Mouse (Mus musculus) liver, postnatal 0 days (tissue): ENCODE results near the gene Acadm. TPM values are rescaled to one million over a fixed set of nuclear protein-coding genes. Genes with fewer than 3 reads are reported as not detected.
A peak's percentile ranks its signal among the peaks of the same experiment; 100 is the strongest.

Source experiments
- ATAC-seq: fragments of 200-750 bp; cut with Nextera tagmentation; 2 replicates; pipeline ENCODE4 v1.8.0; 2017; ENCODE audit warnings: mild to moderate bottlenecking, moderate library complexity
- DNase-seq: peaks from one replicate; pipeline ENCODE4 v3.0.0-alpha.2; 2016
- H3K27ac ChIP-seq: fragments of 300-500 bp; sonication (generic); 2 replicates; pipeline ENCODE4 v1.5.1; 2014; ENCODE audit warnings: antibody characterized with exemption, moderate library complexity, mild to moderate bottlenecking, low read depth
- H3K27me3 ChIP-seq: fragments of 300-500 bp; sonication (generic); 2 replicates; pipeline ENCODE4 v1.6.1; 2014; ENCODE audit warnings: low read length, control low read depth, mixed read lengths; ENCODE audit not compliant: insufficient read depth
- H3K36me3 ChIP-seq: fragments of 300-500 bp; sonication (generic); replicated peaks from 2 replicates; pipeline ENCODE4 v1.6.1; 2014; ENCODE audit warnings: mild to moderate bottlenecking, control low read depth, low read length, moderate library complexity, mixed read lengths; ENCODE audit not compliant: insufficient read depth
- H3K4me1 ChIP-seq: fragments of 300-500 bp; sonication (generic); 2 replicates; pipeline ENCODE4 v1.6.1; 2014; ENCODE audit warnings: antibody characterized with exemption, mild to moderate bottlenecking, control low read depth; ENCODE audit not compliant: insufficient read depth
- H3K4me2 ChIP-seq: fragments of 300-500 bp; sonication (generic); 2 replicates; pipeline ENCODE4 v1.6.1; 2014; ENCODE audit warnings: low read depth, mild to moderate bottlenecking, low read length, moderate library complexity, mixed read lengths
- H3K4me3 ChIP-seq: fragments of 300-500 bp; sonication (generic); 2 replicates; pipeline ENCODE4 v1.5.1; 2014; ENCODE audit warnings: low read depth, low read length
- H3K9ac ChIP-seq: fragments of 300-500 bp; sonication (generic); replicated peaks from 2 replicates; pipeline ENCODE4 v1.6.1; 2014; ENCODE audit warnings: mild to moderate bottlenecking, moderate library complexity
- H3K9me3 ChIP-seq: fragments of 300-500 bp; sonication (generic); 2 replicates; pipeline ENCODE4 v1.6.1; 2016; ENCODE audit warnings: mild to moderate bottlenecking, control low read depth, low read length, mixed read lengths
- CTCF ChIP-seq: sonication (generic); IDR thresholded peaks from 2 replicates; pipeline ENCODE4 v1.5.1; 2016; ENCODE audit warnings: antibody characterized with exemption, low read depth
- EP300 ChIP-seq: IDR thresholded peaks from 2 replicates; pipeline ENCODE4 v1.6.1; 2016; ENCODE audit warnings: antibody characterized with exemption, low read depth, mild to moderate bottlenecking
- WGBS: fragments of 180-500 bp; shearing (Covaris S2); extraction: QIAGEN DNeasy Blood & Tissue Kit; methylation state at CpG from one replicate; pipeline ENCODE4 v1.1.7; 2014; ENCODE audit not compliant: insufficient replicate concordance; 5-methylcytosine and 5-hydroxymethylcytosine counted together
- polyA plus RNA-seq: library from polyadenylated mRNA; unstranded; fragments of >200 nt; fragmentation: Nextera tagmentation; extraction: Ambion mirVana; gene quantifications from 2 replicates; pipeline ENCODE4 v1.2.1, GENCODE M21; 2015

Gene Acadm
- polyA plus RNA-seq, 1 experiment from 2014 or later = 271 TPM

DNA sequence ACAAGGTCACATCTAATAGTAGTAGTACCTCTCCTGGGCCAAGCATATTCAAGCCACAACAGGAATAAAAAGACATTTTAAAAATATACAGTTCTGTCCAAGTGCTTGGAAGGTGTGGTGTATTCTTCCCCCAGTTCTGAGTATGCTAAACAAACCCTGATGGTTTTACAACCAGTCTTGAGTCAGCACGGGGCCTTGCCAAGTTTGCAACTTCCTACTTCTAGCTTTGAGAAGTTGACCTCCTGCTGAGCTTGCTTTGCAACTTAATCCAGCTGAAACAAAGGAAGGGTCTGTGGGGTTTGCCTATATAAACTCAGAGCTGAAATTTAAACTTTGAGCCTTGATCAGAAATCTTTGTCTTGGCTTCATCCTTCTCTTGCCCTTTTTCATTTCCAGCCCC lies 27.2 kb downstream of the Acadm start:
- no peak for TF ChIP-seq EP300
- no peak for TF ChIP-seq CTCF
- no peak overlapping the region for H3K4me3 ChIP-seq
- H3K27me3 ChIP-seq = no peaks in the 10 kb centered on the region
- ATAC-seq (no peak), DNase-seq (no peak)
- H3K36me3 ChIP-seq = peaks cover 8% of the 10 kb centered on the region; the same call in 1 of the 2 replicates
- H3K27ac ChIP-seq = no peak overlapping the region
- no peak overlapping the region for H3K4me2 ChIP-seq
- H3K4me1 ChIP-seq = peaks cover 6% of the 10 kb centered on the region
- no peak overlapping the region for H3K9ac ChIP-seq
- no peaks in the 10 kb centered on the region for H3K9me3 ChIP-seq
- 21% methylated on average over 1 of the region's 1 CpGs for WGBS

GRCm38 (mm10) chr3:153913510-153914243 lies 30.8 kb downstream of the Acadm start:
- TF ChIP-seq CTCF = 0 out of 2 replicates have a peak, but pooled peaks have one; percentile 20
- no peak for TF ChIP-seq EP300
- peak overlapping the region; percentile 69 for H3K4me3 ChIP-seq
- ATAC-seq (no peak), DNase-seq (no peak)
- peak overlapping the region; percentile 87 for H3K4me2 ChIP-seq
- WGBS = 33% methylated on average over 6 of the region's 6 CpGs
- no peaks in the 10 kb centered on the region for H3K9me3 ChIP-seq
- H3K4me1 ChIP-seq = peaks cover 33% of the 10 kb centered on the region
- no peaks in the 10 kb centered on the region for H3K27me3 ChIP-seq
- H3K27ac ChIP-seq = peak overlapping the region; percentile 92
- peaks cover 29% of the 10 kb centered on the region for H3K36me3 ChIP-seq
- H3K9ac ChIP-seq = peak overlapping the region; percentile 83; the same call in 1 of the 2 replicates

DNA sequence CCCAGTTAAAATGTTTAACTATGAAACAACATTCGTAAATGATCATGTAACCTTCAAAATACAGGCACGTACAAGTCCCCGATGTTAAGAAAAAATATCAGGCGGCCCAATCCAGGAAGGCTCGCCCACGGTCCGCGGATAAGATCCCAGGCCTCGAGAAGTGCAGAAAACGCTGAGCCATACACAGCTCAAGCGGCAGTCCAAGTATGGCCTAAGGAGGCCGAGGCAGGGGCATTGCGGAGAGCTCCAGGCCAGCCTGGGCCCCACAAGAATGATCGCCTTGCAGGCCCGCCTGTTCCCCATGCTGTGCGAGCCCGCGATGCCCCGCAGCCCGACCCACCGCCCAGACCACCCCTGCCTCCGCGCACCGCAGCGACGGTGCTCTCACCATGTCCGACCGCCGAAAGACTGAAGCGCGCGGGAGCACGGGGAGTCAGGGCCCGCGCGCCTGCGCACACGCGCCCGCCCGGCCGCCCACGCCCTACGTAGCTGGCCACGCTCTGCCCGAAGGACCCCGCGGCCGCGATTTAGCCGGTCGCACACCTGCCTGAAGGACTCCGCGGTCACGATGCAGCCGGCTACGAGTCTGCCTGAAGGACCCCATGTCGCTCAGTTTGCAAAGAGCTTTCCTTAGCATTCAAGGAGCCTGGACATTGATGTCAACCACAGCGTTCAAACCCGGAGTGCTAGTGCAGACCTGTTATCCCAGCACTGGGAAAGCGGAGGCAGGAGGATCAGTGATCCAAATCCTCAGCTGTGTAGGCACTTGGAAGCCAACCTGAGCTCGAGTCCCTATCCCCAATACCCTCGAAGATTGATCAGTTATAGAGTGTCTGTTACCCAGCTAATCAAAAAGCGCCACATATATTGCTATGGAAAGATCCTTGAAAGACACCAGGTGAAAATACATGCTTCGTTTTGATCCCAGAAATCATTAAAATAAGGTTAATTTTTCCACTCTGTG lies 31.6 kb downstream of the Acadm start, which contains the start of gene Rabggtb:
TSS of gene Rabggtb (minus strand) at position 464 of the 964 bp plus-strand sequence.
- under 1% methylated on average over 65 of the region's 65 CpGs for WGBS
- peak; percentile 97 for ATAC-seq
- peak; percentile 97 for DNase-seq
- peaks cover 37% of the 10 kb centered on the region for H3K36me3 ChIP-seq
- peak within 1 kb of the TSS; percentile 69 for H3K4me3 ChIP-seq
- H3K27me3 ChIP-seq = no peaks in the 10 kb centered on the region
- H3K27ac ChIP-seq = peak within 1 kb of the TSS; percentile 92
- H3K9ac ChIP-seq = peak within 1 kb of the TSS; percentile 83
- TF ChIP-seq EP300 (peak; percentile 47; the same call in 1 of the 2 replicates), CTCF (no peak)
- no peaks in the 10 kb centered on the region for H3K9me3 ChIP-seq
- H3K4me2 ChIP-seq = peak within 1 kb of the TSS; percentile 87
- H3K4me1 ChIP-seq = peaks cover 36% of the 10 kb centered on the region

DNA sequence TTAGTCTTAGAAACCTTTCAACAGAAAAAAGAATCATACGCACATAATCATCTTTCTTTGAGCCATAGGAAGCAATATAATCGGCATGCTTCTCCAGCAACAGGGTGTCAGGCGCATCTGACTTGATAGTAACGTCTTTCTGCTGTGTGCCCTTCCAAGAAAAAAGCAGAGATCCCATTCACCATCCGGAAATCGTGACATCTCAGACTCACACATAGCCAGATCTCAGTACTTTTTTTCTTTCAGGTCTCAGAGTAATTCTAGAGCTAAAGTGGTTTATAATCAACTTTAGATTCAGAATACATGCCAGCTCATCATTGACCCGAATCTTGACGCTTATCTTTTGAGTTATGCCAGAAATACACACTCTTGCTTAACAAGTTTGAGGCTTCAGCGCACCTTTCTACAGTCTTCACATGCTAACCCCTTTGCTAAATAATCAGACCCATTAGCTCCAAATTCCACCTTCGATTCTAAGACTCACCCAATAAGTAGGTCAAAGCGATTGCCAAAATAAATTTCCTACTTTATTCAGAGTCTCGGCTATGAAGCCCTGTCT lies 32.5 kb downstream of the Acadm start:
- H3K4me1 ChIP-seq = peaks cover 36% of the 10 kb centered on the region
- H3K4me2 ChIP-seq = peak overlapping the region; percentile 87
- H3K36me3 ChIP-seq = peaks cover 46% of the 10 kb centered on the region
- H3K27me3 ChIP-seq = no peaks in the 10 kb centered on the region
- WGBS = under 1% methylated on average over 12 of the region's 12 CpGs
- H3K9me3 ChIP-seq = no peaks in the 10 kb centered on the region
- H3K9ac ChIP-seq = peak overlapping the region; percentile 83
- no peak for ATAC-seq
- H3K4me3 ChIP-seq = peak overlapping the region; percentile 69
- peak overlapping the region; percentile 92 for H3K27ac ChIP-seq
- DNase-seq = no peak
- TF ChIP-seq EP300 (no peak), CTCF (no peak)

DNA sequence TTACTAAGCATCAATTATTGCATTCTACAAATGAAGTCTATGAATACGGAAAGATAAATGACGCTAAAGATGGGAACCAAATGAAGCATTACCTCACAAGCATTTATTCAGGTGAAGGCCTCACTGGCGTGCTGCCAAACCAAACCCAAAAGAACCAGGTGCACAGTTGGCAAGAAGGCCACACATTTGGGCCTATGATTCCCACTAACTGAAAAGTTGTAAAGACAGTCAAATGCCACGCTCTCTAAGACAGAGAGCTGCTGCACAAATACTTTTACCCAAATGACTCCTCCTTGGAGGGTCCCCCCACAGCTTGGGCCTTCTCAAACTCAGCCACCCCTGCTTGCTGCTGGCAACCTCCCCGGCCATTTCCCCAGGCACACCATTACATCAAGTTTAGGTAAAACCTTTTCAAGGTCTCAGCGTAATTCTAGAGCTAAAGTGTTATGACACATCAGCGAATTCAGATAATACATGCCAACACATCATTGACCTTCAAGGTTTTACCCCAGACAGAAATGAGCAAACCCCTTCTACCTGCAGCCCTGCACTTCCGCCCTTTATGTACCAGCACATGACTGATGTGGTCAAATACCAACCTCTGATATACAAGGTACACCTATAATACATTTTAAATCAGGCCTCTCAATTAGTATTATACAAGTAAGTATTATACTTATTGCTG lies 33.1 kb downstream of the Acadm start:
- ATAC-seq (no peak), DNase-seq (peak; percentile 58)
- H3K36me3 ChIP-seq = peaks cover 52% of the 10 kb centered on the region
- 30% methylated on average over 8 of the region's 8 CpGs for WGBS
- TF ChIP-seq CTCF = no peak
- no peak for TF ChIP-seq EP300
- peak overlapping the region; percentile 69 for H3K4me3 ChIP-seq
- H3K27me3 ChIP-seq = no peaks in the 10 kb centered on the region
- H3K4me1 ChIP-seq = peaks cover 36% of the 10 kb centered on the region
- H3K9ac ChIP-seq = peak overlapping the region; percentile 83
- H3K9me3 ChIP-seq = no peaks in the 10 kb centered on the region
- H3K27ac ChIP-seq = peak overlapping the region; percentile 92
- H3K4me2 ChIP-seq = peak overlapping the region; percentile 87
